Comparison of ENCODE assay signal across 8 mouse cellular contexts in genomic region chr11:75538184-75538969, GRCm38 (mm10). TPM values are rescaled to one million over a fixed set of nuclear protein-coding genes. Genes with fewer than 3 reads are reported as not detected.
DNase-seq lines count a peak whose midpoint lies in the region; ATAC-seq and TF ChIP-seq lines count a peak whose summit lies in the region.

No protein-coding gene starts in this region.

- no peaks in the 10 kb centered on the region for H3K9me3 ChIP-seq in neural tube, embryonic 11.5 days (ENCODE audit: control insufficient read depth, low read length)
- H3K9me3 ChIP-seq in hindbrain, embryonic 16.5 days (ENCODE audit: control insufficient read depth, low read length), result no peaks in the 10 kb centered on the region

- H3K36me3 ChIP-seq in heart, adult 2 months (ENCODE audit: control insufficient read depth, insufficient read depth, low read length), result no peaks in the 10 kb centered on the region
- H3K36me3 ChIP-seq in neural tube, embryonic 11.5 days (ENCODE audit: control insufficient read depth, insufficient read depth, low read length), result no peaks in the 10 kb centered on the region
- H3K36me3 ChIP-seq in hindbrain, embryonic 16.5 days (ENCODE audit: control insufficient read depth, insufficient read depth, low read length), result no peaks in the 10 kb centered on the region
- peaks cover 43% of the 10 kb centered on the region for H3K36me3 ChIP-seq in small intestine, adult 2 months (ENCODE audit: control insufficient read depth, insufficient read depth, low read length)

- H3K27me3 ChIP-seq in heart, adult 2 months (ENCODE audit: control insufficient read depth, insufficient read depth, low read length), result no peaks in the 10 kb centered on the region
- no peaks in the 10 kb centered on the region for H3K27me3 ChIP-seq in neural tube, embryonic 11.5 days (ENCODE audit: control insufficient read depth, insufficient read depth, low read length)
- no peaks in the 10 kb centered on the region for H3K27me3 ChIP-seq in hindbrain, embryonic 16.5 days (replicated peaks; ENCODE audit: control insufficient read depth, insufficient read depth, low read length)
- H3K27me3 ChIP-seq in small intestine, adult 2 months (ENCODE audit: control insufficient read depth, insufficient read depth, low read length), result no peaks in the 10 kb centered on the region

- H3K79me2 ChIP-seq in heart, adult 2 months (replicated peaks; ENCODE audit: control insufficient read depth, insufficient read depth, low read length), result no peaks in the 10 kb centered on the region

- ATAC-seq in neural tube, embryonic 11.5 days (ENCODE audit: insufficient read depth, low FRiP score, low TSS enrichment), result no peak
- no peak for ATAC-seq in hindbrain, embryonic 16.5 days
- no peak for ATAC-seq in frontal cortex, adult (ENCODE audit: low TSS enrichment)

- TF ChIP-seq CTCF in heart, adult 2 months (IDR thresholded peaks at IDR 0.05), result no peak
- no peak for TF ChIP-seq CTCF in small intestine, adult 2 months (IDR thresholded peaks at IDR 0.05; ENCODE audit: extremely low read depth, insufficient read length, insufficient replicate concordance, low read depth, low read length)

- peak overlapping the region; percentile 62 for H3K27ac ChIP-seq in heart, adult 2 months
- H3K27ac ChIP-seq in neural tube, embryonic 11.5 days (ENCODE audit: low read depth, low read length), result peak overlapping the region; percentile 53
- H3K27ac ChIP-seq in hindbrain, embryonic 16.5 days (ENCODE audit: low read depth, low read length), result peak overlapping the region; percentile 21; the same call in 1 of the 2 replicates
- peak overlapping the region; percentile 52 for H3K27ac ChIP-seq in small intestine, adult 2 months (ENCODE audit: insufficient read depth, low read depth, low read length)

- 45% methylated on average over 9 of the region's 9 CpGs for WGBS in heart, adult 2 months
- 78% methylated on average over 9 of the region's 9 CpGs for WGBS in neural tube, embryonic 11.5 days
- 63% methylated on average over 9 of the region's 9 CpGs for WGBS in hindbrain, embryonic 16.5 days
- 67% methylated on average over 9 of the region's 9 CpGs for WGBS in small intestine, adult 2 months

- H3K4me2 ChIP-seq in neural tube, embryonic 11.5 days (ENCODE audit: low read depth), result no peak overlapping the region
- H3K4me2 ChIP-seq in hindbrain, embryonic 16.5 days (ENCODE audit: low read length), result no peak overlapping the region

- TF ChIP-seq POLR2A in heart, adult 2 months (IDR thresholded peaks at IDR 0.05; ENCODE audit: insufficient read depth, low read depth, low read length), result no peak
- TF ChIP-seq POLR2A in small intestine, adult 2 months (IDR thresholded peaks at IDR 0.05; ENCODE audit: low read depth, low read length), result no peak

- peaks cover 15% of the 10 kb centered on the region for H3K4me1 ChIP-seq in heart, adult 2 months (ENCODE audit: control insufficient read depth, insufficient read depth, low read length)
- H3K4me1 ChIP-seq in neural tube, embryonic 11.5 days (ENCODE audit: control insufficient read depth, insufficient read depth, low read length), result peaks cover 11% of the 10 kb centered on the region; the same call in 1 of the 2 replicates
- H3K4me1 ChIP-seq in hindbrain, embryonic 16.5 days (ENCODE audit: control insufficient read depth, insufficient read depth, low read depth, low read length), result peaks cover 28% of the 10 kb centered on the region
- H3K4me1 ChIP-seq in small intestine, adult 2 months (ENCODE audit: control insufficient read depth, insufficient read depth, insufficient read length, low read length), result peaks cover 24% of the 10 kb centered on the region

- intact Hi-C loops in heart, adult 2 months (cut with DNase I), result no loop called here

- TF ChIP-seq EP300 in heart, adult 2 months (IDR thresholded peaks at IDR 0.05; ENCODE audit: insufficient read depth, low read depth, low read length), result no peak

- H3K4me3 ChIP-seq in heart, adult 2 months, result no peak overlapping the region
- no peak overlapping the region for H3K4me3 ChIP-seq in neural tube, embryonic 11.5 days (ENCODE audit: low read depth, low read length)
- H3K4me3 ChIP-seq in hindbrain, embryonic 16.5 days (ENCODE audit: low read length), result no peak overlapping the region
- H3K4me3 ChIP-seq in small intestine, adult 2 months (ENCODE audit: low read depth, low read length), result no peak overlapping the region

- no peak for DNase-seq in heart, adult 2 months
- DNase-seq in heart, adult 18-20 months, result no peak
- no peak for DNase-seq in neural tube, embryonic 11.5 days (ENCODE audit: low spot score)
- no peak for DNase-seq in neural tube, embryonic 10.5 days (ENCODE audit: extremely low spot score, low spot score)
- DNase-seq in gastrocnemius, postnatal 4 days (ENCODE audit: low spot score in 2 of 2), result no peak

- H3K9ac ChIP-seq in heart, adult 2 months (ENCODE audit: low read depth, low read length), result no peak overlapping the region
- peak overlapping the region; percentile 23; the same call in 1 of the 2 replicates for H3K9ac ChIP-seq in neural tube, embryonic 11.5 days (ENCODE audit: low read length)
- 0 out of 2 replicates have a peak overlapping the region, but pooled peaks have one; percentile 2 for H3K9ac ChIP-seq in hindbrain, embryonic 16.5 days (ENCODE audit: low read depth, low read length)

RNA-seq across cellular contexts. Expression of gene Slc43a2, which starts 6.9 kb away (rescaled TPM):
- 10 to 100 TPM; 13.7 to 14.6 TPM for total RNA-seq in heart, adult 2 months (2021)
- polyA plus RNA-seq in heart, adult 2 months (2012; rRNA removed), result 13.1 and 13.6 TPM in 2 replicates
- 10 to 100 TPM; 16.2 to 17.3 TPM for total RNA-seq in heart, adult 18-20 months (2021)
- 5.6 and 6.6 TPM in 2 replicates for polyA plus RNA-seq in neural tube, embryonic 11.5 days (2014; fragmentation: Nextera tagmentation; extraction: Ambion mirVana)
- polyA plus RNA-seq in hindbrain, embryonic 16.5 days (2015; fragmentation: Nextera tagmentation; extraction: Ambion mirVana), result 16.0 and 16.9 TPM in 2 replicates
- 165 and 508 TPM in 2 replicates for polyA plus RNA-seq in small intestine, adult 2 months (2012; rRNA removed)
- 10 to 100 TPM; 22.2 to 25.0 TPM for total RNA-seq in gastrocnemius, postnatal 4 days (2021)

RNA-seq across cellular contexts. Expression of gene Scarf1, which starts 25.0 kb away (rescaled TPM):
- 1 to 10 TPM; 7.6 to 8.5 TPM for total RNA-seq in heart, adult 2 months (2021)
- polyA plus RNA-seq in heart, adult 2 months (2012; rRNA removed), result 18.1 and 21.6 TPM in 2 replicates
- total RNA-seq in heart, adult 18-20 months (2021), result 1 to 10 TPM; 6.6 to 6.8 TPM
- polyA plus RNA-seq in neural tube, embryonic 11.5 days (2014; fragmentation: Nextera tagmentation; extraction: Ambion mirVana), result 4.4 and 4.8 TPM in 2 replicates
- polyA plus RNA-seq in hindbrain, embryonic 16.5 days (2015; fragmentation: Nextera tagmentation; extraction: Ambion mirVana), result 4.2 and 4.6 TPM in 2 replicates
- 9.4 and 12.3 TPM in 2 replicates for polyA plus RNA-seq in small intestine, adult 2 months (2012; rRNA removed)
- total RNA-seq in gastrocnemius, postnatal 4 days (2021), result 1 to 10 TPM; 7.5 to 9.0 TPM

RNA-seq across cellular contexts. Expression of gene Rilp, which starts 28.5 kb away (rescaled TPM):
- 10 to 100 TPM; 40.5 to 48.8 TPM for total RNA-seq in heart, adult 2 months (2021)
- polyA plus RNA-seq in heart, adult 2 months (2012; rRNA removed), result 39.2 and 62.0 TPM in 2 replicates
- 10 to 100 TPM; 46.5 to 48.2 TPM for total RNA-seq in heart, adult 18-20 months (2021)
- polyA plus RNA-seq in neural tube, embryonic 11.5 days (2014; fragmentation: Nextera tagmentation; extraction: Ambion mirVana), result 0.50 and 0.56 TPM in 2 replicates
- polyA plus RNA-seq in hindbrain, embryonic 16.5 days (2015; fragmentation: Nextera tagmentation; extraction: Ambion mirVana), result 2.9 and 4.2 TPM in 2 replicates
- polyA plus RNA-seq in small intestine, adult 2 months (2012; rRNA removed), result 8.0 and 15.0 TPM in 2 replicates
- 10 to 100 TPM; 16.4 to 24.5 TPM for total RNA-seq in gastrocnemius, postnatal 4 days (2021)

RNA-seq across cellular contexts. Expression of gene Pitpna, which starts 49.5 kb away (rescaled TPM):
- 10 to 100 TPM; 96.6 to 99.1 TPM for total RNA-seq in heart, adult 2 months (2021)
- polyA plus RNA-seq in heart, adult 2 months (2012; rRNA removed), result 57.2 and 95.9 TPM in 2 replicates
- 100 to 1,000 TPM in 1 of 2 experiments, 10 to 100 TPM in 1; 98.2 to 107 TPM for total RNA-seq in heart, adult 18-20 months (2021)
- 90.5 TPM in 2 replicates for polyA plus RNA-seq in neural tube, embryonic 11.5 days (2014; fragmentation: Nextera tagmentation; extraction: Ambion mirVana)
- 109 and 110 TPM in 2 replicates for polyA plus RNA-seq in hindbrain, embryonic 16.5 days (2015; fragmentation: Nextera tagmentation; extraction: Ambion mirVana)
- 88.0 and 185 TPM in 2 replicates for polyA plus RNA-seq in small intestine, adult 2 months (2012; rRNA removed)
- total RNA-seq in gastrocnemius, postnatal 4 days (2021), result 100 to 1,000 TPM; 106 to 117 TPM

RNA-seq across cellular contexts. Expression of gene Prpf8, which starts 51.8 kb away (rescaled TPM):
- total RNA-seq in heart, adult 2 months (2021), result 10 to 100 TPM; 84.4 to 93.2 TPM
- polyA plus RNA-seq in heart, adult 2 months (2012; rRNA removed), result 49.0 and 86.5 TPM in 2 replicates
- total RNA-seq in heart, adult 18-20 months (2021), result 10 to 100 TPM; 86.5 to 92.7 TPM
- polyA plus RNA-seq in neural tube, embryonic 11.5 days (2014; fragmentation: Nextera tagmentation; extraction: Ambion mirVana), result 113 and 123 TPM in 2 replicates
- polyA plus RNA-seq in hindbrain, embryonic 16.5 days (2015; fragmentation: Nextera tagmentation; extraction: Ambion mirVana), result 38.8 and 41.9 TPM in 2 replicates
- polyA plus RNA-seq in small intestine, adult 2 months (2012; rRNA removed), result 23.4 and 44.2 TPM in 2 replicates
- total RNA-seq in gastrocnemius, postnatal 4 days (2021), result 10 to 100 TPM; 97.2 TPM
